Comparison of ENCODE assay signal across 15 mouse cellular contexts in genomic region chr12:70768745-70769144, GRCm38 (mm10). TPM values are rescaled to one million over a fixed set of nuclear protein-coding genes. Genes with fewer than 3 reads are reported as not detected.
A peak's percentile ranks its signal among the peaks of the same experiment; 100 is the strongest.
DNase-seq lines count a peak whose midpoint lies in the region; ATAC-seq and TF ChIP-seq lines count a peak whose summit lies in the region.
"Had no signal": no experiment of that assay in that cellular context is flagged by ENCODE, and none has a peak within 500 bp of the region (broad histone marks: within the 10 kb centered on the region; RNA-seq: fewer than 3 reads in every experiment).

No protein-coding gene starts in this region.

- TF ChIP-seq POLR2A in lung, adult 2 months (IDR thresholded peaks at IDR 0.05; ENCODE audit: borderline replicate concordance, extremely low read depth, low read depth, low read length) = no peak

- no peak for TF ChIP-seq CTCF in lung, adult 2 months (IDR thresholded peaks at IDR 0.05; ENCODE audit: insufficient read depth, low read length)

- no peak overlapping the region for H3K9ac ChIP-seq in liver, embryonic 16.5 days (ENCODE audit: low read depth, low read length)
- H3K9ac ChIP-seq: forebrain, embryonic 15.5 days; hindbrain, embryonic 15.5 days; neural tube, embryonic 15.5 days had no signal

- ATAC-seq in common myeloid progenitor, adult 5-6 weeks (replicated peaks; ENCODE audit: low read depth, poor library complexity, severe bottlenecking) = 0 out of 2 replicates have a peak, but pooled peaks have one; percentile 8
- peak; percentile 43; the same call in 1 of the 2 replicates for ATAC-seq in liver, embryonic 16.5 days (ENCODE audit: low read depth)
- ATAC-seq: forebrain, embryonic 15.5 days had no signal

- H3K36me3 ChIP-seq in liver, embryonic 16.5 days (ENCODE audit: control insufficient read depth, insufficient read depth) = no peaks in the 10 kb centered on the region
- H3K36me3 ChIP-seq: forebrain, embryonic 15.5 days; hindbrain, embryonic 15.5 days; midbrain, embryonic 10.5 days; neural tube, embryonic 15.5 days had no signal

- no peak overlapping the region for H3K4me2 ChIP-seq in liver, embryonic 16.5 days (ENCODE audit: low read depth, low read length)
- H3K4me2 ChIP-seq: forebrain, embryonic 15.5 days; hindbrain, embryonic 15.5 days; neural tube, embryonic 15.5 days had no signal

- H3K27me3 ChIP-seq in liver, embryonic 16.5 days (ENCODE audit: control insufficient read depth, insufficient read depth, low read depth, low read length) = no peaks in the 10 kb centered on the region
- H3K27me3 ChIP-seq: CH12.LX; forebrain, embryonic 15.5 days; hindbrain, embryonic 15.5 days; neural tube, embryonic 15.5 days had no signal

- WGBS in lung, adult 2 months = 75% methylated on average over 9 of the region's 9 CpGs
- WGBS in liver, embryonic 16.5 days (ENCODE audit: insufficient replicate concordance) = 60% methylated on average over 9 of the region's 9 CpGs

- H3K4me1 ChIP-seq in lung, adult 2 months (ENCODE audit: control insufficient read depth, insufficient read depth, low read length) = peaks cover 4% of the 10 kb centered on the region
- H3K4me1 ChIP-seq in liver, embryonic 16.5 days (ENCODE audit: control insufficient read depth, low read depth, low read length) = no peaks in the 10 kb centered on the region
- H3K4me1 ChIP-seq: forebrain, embryonic 15.5 days; hindbrain, embryonic 15.5 days; midbrain, embryonic 10.5 days; neural tube, embryonic 15.5 days had no signal

- peak overlapping the region; percentile 41; the same call in 1 of the 2 replicates for H3K27ac ChIP-seq in liver, embryonic 16.5 days (ENCODE audit: low read length)
- H3K27ac ChIP-seq: forebrain, embryonic 15.5 days; hindbrain, embryonic 15.5 days; midbrain, embryonic 10.5 days; neural tube, embryonic 15.5 days had no signal

- peak; percentile 15 for DNase-seq in lung, adult 2 months
- no peak for DNase-seq in lung, postnatal 10 days
- peak; percentile 23 for DNase-seq in retina, postnatal 7 days (ENCODE audit: low read depth, low spot score)
- no peak for DNase-seq in MN1 (ENCODE audit: low spot score)
- DNase-seq in natural killer cell, adult 2 months (ENCODE audit: low spot score in 2 of 2) = no peak
- DNase-seq: cerebellum, adult 8-10 months; kidney, adult 9 months; kidney, postnatal 4 days had no signal

- H3K4me3 ChIP-seq in lung, adult 2 months (replicated peaks; ENCODE audit: extremely low read depth, low read depth, low read length) = no peak overlapping the region
- H3K4me3 ChIP-seq in liver, embryonic 16.5 days (ENCODE audit: low read depth, low read length) = no peak overlapping the region
- H3K4me3 ChIP-seq: forebrain, embryonic 15.5 days; hindbrain, embryonic 15.5 days; midbrain, embryonic 10.5 days; neural tube, embryonic 15.5 days had no signal

- H3K9me3 ChIP-seq in liver, embryonic 16.5 days (replicated peaks; ENCODE audit: control insufficient read depth, low read length) = no peaks in the 10 kb centered on the region
- H3K9me3 ChIP-seq: forebrain, embryonic 15.5 days; hindbrain, embryonic 15.5 days; midbrain, embryonic 10.5 days; neural tube, embryonic 15.5 days had no signal

RNA-seq across cellular contexts. Expression of gene Frmd6, which starts 56.6 kb away (rescaled TPM):
- 29.1 and 32.6 TPM in 2 replicates for polyA plus RNA-seq in lung, adult 2 months (2012; rRNA removed)
- total RNA-seq in common myeloid progenitor, adult 5-6 weeks (2017) = 6.2 and 12.8 TPM in 2 replicates
- polyA plus RNA-seq in liver, embryonic 16.5 days (2015; fragmentation: Nextera tagmentation; extraction: Ambion mirVana) = 3.7 and 3.8 TPM in 2 replicates

Comparison
In these comparisons a context has a peak if more than half of its experiments do, and no peak if none do; other contexts are left out.
1. DNase-seq: peak in lung, adult 2 months (single experiment) and retina, postnatal 7 days (single experiment); none in lung, postnatal 10 days (single experiment), MN1 (single experiment) and natural killer cell, adult 2 months (0 of 2).